Mouse (Mus musculus) bone marrow macrophage, adult 2 months (primary cell): ENCODE data around the gene Ypel2.

Source experiments
- CTCF ChIP-seq: IDR thresholded peaks from 2 replicates; pipeline ENCODE4 v1.5.1; 2012; ENCODE audit warnings: low read depth, mild to moderate bottlenecking, low read length, moderate library complexity
- POLR2A ChIP-seq: IDR thresholded peaks from 2 replicates; pipeline ENCODE4 v1.6.1; 2012; ENCODE audit warnings: mild to moderate bottlenecking, low read depth, low read length, borderline replicate concordance

DNA sequence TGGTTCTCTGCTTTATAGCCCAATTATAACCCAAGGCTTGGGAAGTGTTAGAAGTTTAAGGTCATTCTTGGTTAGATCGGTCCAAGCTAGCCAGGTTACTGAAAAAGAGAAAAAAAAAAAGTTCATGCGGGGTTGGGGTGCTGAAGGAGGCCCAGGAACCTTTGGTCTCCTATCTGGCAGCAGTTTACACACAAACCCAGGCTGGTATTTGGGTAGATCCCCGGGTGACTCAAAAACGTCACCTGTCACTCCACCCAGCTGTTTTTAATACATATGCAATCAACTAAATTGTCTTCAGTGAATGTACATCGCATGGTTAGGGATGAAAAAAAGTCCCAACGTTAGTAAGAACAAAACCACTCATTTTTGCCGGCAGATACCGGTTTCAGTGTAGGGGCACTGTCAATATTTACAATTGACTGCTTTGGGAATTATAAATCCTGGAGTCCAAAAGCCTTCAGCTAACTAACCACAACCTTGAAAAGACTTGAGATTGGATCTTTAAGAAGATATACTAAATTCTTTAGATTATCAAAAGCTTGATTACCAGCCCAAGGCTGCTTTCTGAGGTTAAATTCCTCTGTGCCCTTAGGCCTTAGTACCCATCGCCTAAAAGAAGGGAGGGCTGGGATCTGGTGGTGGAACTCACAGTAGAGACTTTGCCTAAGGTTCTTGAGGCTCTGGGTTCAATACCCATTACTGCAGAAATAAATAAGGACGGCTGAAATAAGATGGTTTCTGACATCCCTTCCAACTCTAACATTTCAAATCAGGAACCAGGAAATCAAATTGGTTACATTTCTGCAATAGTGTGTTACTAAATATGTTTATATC lies 1.5 kb upstream of the Ypel2 start:
- TF ChIP-seq CTCF (no peak), POLR2A (no peak)
